Mouse (Mus musculus): ENCODE measurements at regions not wholly inside any gene's neighbourhood (a gene's known extent, or its start where the extent isn't known, plus 50 kb on each side); places are given as distances from the start of the nearest gene placed in this dataset.

DNA sequence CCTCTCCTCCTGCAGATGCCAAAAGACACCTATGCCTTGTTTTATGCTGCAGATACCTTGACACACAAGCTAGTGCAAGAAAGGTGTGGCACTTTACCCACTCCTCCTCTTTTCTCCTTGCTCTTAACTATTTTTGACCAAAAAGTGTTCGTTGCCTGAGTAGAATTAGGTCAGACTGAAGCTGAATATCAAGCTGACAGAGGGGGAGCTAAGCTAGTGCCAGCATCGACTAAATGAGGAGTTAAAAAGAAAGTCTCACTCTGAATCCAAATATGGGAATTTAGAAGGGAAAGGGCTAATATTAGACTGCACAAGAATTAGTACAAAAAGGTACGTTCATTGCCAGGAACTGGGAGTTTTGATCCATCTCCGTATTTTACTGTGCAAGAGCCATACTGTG, 241.2 kb downstream of the Cog6 start:
- H3K4me1 ChIP-seq (ENCODE audit: control insufficient read depth, insufficient read depth, low read length) = no peaks in the 10 kb centered on the region
- TF ChIP-seq CTCF (IDR thresholded peaks at IDR 0.05; ENCODE audit: low read depth, low read length) (no peak), POLR2A (IDR thresholded peaks at IDR 0.05; ENCODE audit: borderline replicate concordance, low read depth, low read length) (no peak)
- no peak overlapping the region for H3K4me3 ChIP-seq (ENCODE audit: insufficient read depth, low read length)
- no peak overlapping the region for H3K27ac ChIP-seq (ENCODE audit: insufficient read depth, low read depth, low read length)

DNA sequence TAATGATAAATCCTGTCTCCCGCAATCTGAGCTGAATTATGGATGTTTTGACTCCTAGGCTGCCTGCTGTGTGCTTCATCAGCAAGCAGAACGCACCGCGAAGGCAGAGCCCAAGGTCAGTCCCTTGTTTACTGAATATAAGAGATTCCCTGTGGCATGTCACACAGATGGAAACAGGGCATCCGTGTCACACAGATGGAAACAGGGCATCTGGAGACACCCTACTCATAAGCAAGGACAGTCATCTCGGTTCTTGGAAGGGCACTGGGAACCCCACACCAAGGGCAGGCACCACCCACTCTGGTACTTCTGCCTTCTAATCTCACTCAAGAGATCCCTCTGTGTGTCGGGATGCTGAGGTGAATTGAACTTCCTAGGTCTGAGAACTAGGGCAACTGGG, 241.9 kb downstream of the Cog6 start:
- TF ChIP-seq POLR2A (IDR thresholded peaks at IDR 0.05; ENCODE audit: borderline replicate concordance, low read depth, low read length) (no peak), CTCF (IDR thresholded peaks at IDR 0.05; ENCODE audit: low read depth, low read length) (no peak)
- no peak overlapping the region for H3K4me3 ChIP-seq (ENCODE audit: insufficient read depth, low read length)
- H3K4me1 ChIP-seq (ENCODE audit: control insufficient read depth, insufficient read depth, low read length) = no peaks in the 10 kb centered on the region
- no peak overlapping the region for H3K27ac ChIP-seq (ENCODE audit: insufficient read depth, low read depth, low read length)

DNA sequence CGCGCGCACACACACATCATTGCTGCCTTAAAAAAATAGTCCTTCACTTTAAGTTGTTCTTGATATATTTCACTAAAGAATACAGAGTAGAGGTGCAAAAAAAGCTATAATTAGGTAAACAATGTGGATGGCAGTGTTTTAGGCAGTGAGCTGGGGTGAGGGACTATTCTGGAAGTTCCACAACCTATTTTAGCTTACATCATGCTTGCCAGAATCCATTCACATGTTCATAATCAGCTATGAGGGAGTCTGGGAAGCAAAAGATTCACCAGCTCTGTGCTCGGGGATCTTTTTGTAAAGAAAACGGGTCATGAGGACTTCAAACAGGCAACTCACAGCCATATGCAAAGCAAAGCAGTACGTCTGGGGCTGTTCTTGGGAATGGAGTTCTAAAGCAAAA, 242.3 kb downstream of the Cog6 start:
- Histone ChIP-seq H3K4me3 (ENCODE audit: insufficient read depth, low read length) (no peak overlapping the region), H3K27ac (ENCODE audit: insufficient read depth, low read depth, low read length) (no peak overlapping the region)

DNA sequence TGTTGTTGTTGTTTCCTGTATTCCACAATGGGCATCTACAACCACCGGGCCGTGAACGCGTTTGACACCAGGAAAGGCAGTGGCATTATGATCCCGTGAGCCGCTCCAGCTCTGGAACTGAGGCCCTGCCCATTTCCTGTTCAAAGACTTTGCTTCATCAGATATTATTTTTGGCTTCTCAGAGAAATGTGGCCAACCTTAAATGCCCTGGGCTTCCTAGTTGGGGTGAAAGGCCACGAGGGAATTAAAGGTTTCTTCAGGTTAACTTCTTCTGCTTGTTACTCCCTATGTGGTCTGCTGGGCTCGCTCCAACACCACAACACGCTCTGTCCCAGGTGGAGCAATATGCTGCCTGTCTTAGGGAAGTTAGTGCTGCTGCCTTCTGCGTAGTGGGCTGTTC, 249.8 kb downstream of the Cog6 start:
- Histone ChIP-seq H3K4me3 (ENCODE audit: insufficient read depth, low read length) (no peak overlapping the region), H3K4me1 (ENCODE audit: control insufficient read depth, insufficient read depth, low read length) (no peaks in the 10 kb centered on the region), H3K27ac (ENCODE audit: insufficient read depth, low read depth, low read length) (no peak overlapping the region)
- TF ChIP-seq CTCF (IDR thresholded peaks at IDR 0.05; ENCODE audit: low read depth, low read length) = no peak
- no peak for TF ChIP-seq POLR2A (IDR thresholded peaks at IDR 0.05; ENCODE audit: borderline replicate concordance, low read depth, low read length)

More for the DNA sequence above, 242.3 kb downstream of the Cog6 start:
- no peaks in the 10 kb centered on the region for H3K4me1 ChIP-seq (ENCODE audit: control insufficient read depth, insufficient read depth, low read length)
- TF ChIP-seq POLR2A (IDR thresholded peaks at IDR 0.05; ENCODE audit: borderline replicate concordance, low read depth, low read length) (no peak), CTCF (IDR thresholded peaks at IDR 0.05; ENCODE audit: low read depth, low read length) (no peak)

DNA sequence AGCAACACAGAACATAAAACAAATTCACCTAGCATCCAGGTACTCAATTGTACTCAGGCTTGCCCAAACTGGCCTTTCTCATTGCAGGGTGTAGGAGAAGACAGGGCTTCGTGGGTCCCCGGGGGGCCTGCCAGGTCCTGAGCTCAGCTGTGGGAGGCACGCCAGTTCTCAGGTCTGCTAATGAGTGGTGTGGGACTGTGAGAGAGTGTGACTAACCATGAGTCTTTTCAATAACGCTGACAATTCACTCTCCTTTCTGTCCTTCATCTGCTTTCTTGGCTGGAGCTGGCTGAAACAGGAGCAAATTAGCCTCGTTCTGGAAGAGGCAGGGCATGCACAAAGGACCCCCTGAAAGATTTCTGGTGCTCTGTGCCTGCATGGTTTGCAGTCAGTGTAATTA, 250.2 kb downstream of the Cog6 start:
- H3K4me1 ChIP-seq (ENCODE audit: control insufficient read depth, insufficient read depth, low read length) = no peaks in the 10 kb centered on the region
- TF ChIP-seq CTCF (IDR thresholded peaks at IDR 0.05; ENCODE audit: low read depth, low read length) (no peak), POLR2A (IDR thresholded peaks at IDR 0.05; ENCODE audit: borderline replicate concordance, low read depth, low read length) (no peak)
- H3K4me3 ChIP-seq (ENCODE audit: insufficient read depth, low read length) = no peak overlapping the region
- no peak overlapping the region for H3K27ac ChIP-seq (ENCODE audit: insufficient read depth, low read depth, low read length)

DNA sequence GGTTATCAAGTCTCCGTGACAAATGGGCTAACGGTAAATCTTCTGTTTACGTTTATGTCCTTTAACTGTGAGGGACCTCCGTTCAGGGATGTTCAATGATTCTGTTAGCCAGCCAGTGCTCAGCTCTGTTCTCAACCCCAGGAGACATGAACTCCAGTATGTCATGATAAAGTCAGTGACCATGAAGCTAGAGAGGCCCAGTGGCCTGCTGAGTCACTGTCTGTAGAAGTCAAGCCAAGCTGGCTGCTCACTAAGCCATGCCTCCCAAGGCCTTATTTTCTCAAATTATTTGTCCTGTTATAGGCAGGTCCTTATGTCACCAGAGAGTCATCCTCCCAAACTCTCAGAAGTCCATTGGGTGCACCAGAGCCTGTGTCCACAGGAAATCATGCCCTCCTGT, 252.9 kb downstream of the Cog6 start:
- no peak overlapping the region for H3K27ac ChIP-seq (ENCODE audit: insufficient read depth, low read depth, low read length)
- no peak overlapping the region for H3K4me3 ChIP-seq (ENCODE audit: insufficient read depth, low read length)
- H3K4me1 ChIP-seq (ENCODE audit: control insufficient read depth, insufficient read depth, low read length) = no peaks in the 10 kb centered on the region
- TF ChIP-seq CTCF (IDR thresholded peaks at IDR 0.05; ENCODE audit: low read depth, low read length) (no peak), POLR2A (IDR thresholded peaks at IDR 0.05; ENCODE audit: borderline replicate concordance, low read depth, low read length) (no peak)

DNA sequence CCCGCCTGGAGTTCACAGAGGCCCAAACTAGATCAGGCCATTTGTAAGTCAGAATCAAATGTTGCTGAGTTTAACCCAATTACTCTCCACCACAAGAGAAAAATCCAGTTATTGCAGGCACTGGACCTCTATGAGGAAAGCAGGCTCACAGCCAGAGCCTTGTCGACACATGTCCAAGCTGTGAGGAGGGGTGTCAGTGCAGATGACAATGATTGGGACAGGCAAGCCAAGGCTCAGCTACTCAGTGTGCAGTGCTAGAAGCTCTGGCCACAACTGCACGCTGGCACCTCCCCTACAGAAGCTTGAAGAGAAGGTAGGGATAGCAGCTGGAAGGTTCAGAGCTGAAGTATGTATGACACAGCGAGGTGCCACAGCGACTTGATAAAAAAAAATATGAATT, 253.4 kb downstream of the Cog6 start:
- Histone ChIP-seq H3K27ac (ENCODE audit: insufficient read depth, low read depth, low read length) (no peak overlapping the region), H3K4me3 (ENCODE audit: insufficient read depth, low read length) (no peak overlapping the region), H3K4me1 (ENCODE audit: control insufficient read depth, insufficient read depth, low read length) (no peaks in the 10 kb centered on the region)
- no peak for TF ChIP-seq POLR2A (IDR thresholded peaks at IDR 0.05; ENCODE audit: borderline replicate concordance, low read depth, low read length)
- TF ChIP-seq CTCF (IDR thresholded peaks at IDR 0.05; ENCODE audit: low read depth, low read length) = no peak

DNA sequence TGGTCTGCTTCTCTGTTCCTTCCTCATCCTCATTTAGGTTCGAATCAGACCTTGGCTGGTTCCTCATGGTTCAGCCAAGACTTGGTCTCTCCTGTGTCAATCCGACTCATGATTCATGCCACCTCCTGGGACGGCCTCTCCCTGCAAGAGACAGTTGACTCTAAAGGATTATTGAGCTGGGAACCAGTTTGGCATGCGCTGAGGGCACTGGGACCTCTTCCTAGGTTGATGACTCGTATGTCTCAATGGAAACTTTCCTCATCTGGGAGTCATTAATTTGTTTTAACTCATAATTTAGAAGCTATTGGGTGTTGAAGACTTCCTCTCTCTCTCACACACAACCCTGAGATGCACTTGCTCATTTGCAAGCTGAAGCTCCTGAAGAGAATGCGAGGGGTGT, 254.5 kb downstream of the Cog6 start:
- no peaks in the 10 kb centered on the region for H3K4me1 ChIP-seq (ENCODE audit: control insufficient read depth, insufficient read depth, low read length)
- TF ChIP-seq POLR2A (IDR thresholded peaks at IDR 0.05; ENCODE audit: borderline replicate concordance, low read depth, low read length) = no peak
- TF ChIP-seq CTCF (IDR thresholded peaks at IDR 0.05; ENCODE audit: low read depth, low read length) = no peak
- no peak overlapping the region for H3K27ac ChIP-seq (ENCODE audit: insufficient read depth, low read depth, low read length)
- H3K4me3 ChIP-seq (ENCODE audit: insufficient read depth, low read length) = no peak overlapping the region

DNA sequence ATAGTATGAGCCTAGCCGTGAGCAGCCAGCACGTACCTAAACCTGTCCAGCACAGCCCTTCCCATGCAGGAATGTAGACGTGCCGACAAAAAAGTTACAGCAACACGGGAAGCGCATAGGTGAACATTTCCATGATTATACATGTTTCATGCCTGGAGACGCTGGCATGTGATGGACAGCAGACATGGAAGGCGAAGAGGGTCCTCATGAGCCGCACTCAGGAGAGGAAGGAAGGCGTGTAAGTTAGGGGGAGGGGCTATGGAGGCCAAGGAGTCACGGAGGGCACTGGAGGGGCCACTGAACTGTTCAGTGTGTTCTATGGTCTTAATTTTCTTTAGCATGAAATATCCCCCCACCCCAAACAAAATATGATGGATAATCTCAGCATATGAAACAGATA, 257.2 kb downstream of the Cog6 start:
- TF ChIP-seq CTCF (IDR thresholded peaks at IDR 0.05; ENCODE audit: low read depth, low read length) = no peak
- TF ChIP-seq POLR2A (IDR thresholded peaks at IDR 0.05; ENCODE audit: borderline replicate concordance, low read depth, low read length) = no peak
- H3K4me1 ChIP-seq (ENCODE audit: control insufficient read depth, insufficient read depth, low read length) = no peaks in the 10 kb centered on the region
- H3K27ac ChIP-seq (ENCODE audit: insufficient read depth, low read depth, low read length) = no peak overlapping the region
- no peak overlapping the region for H3K4me3 ChIP-seq (ENCODE audit: insufficient read depth, low read length)

DNA sequence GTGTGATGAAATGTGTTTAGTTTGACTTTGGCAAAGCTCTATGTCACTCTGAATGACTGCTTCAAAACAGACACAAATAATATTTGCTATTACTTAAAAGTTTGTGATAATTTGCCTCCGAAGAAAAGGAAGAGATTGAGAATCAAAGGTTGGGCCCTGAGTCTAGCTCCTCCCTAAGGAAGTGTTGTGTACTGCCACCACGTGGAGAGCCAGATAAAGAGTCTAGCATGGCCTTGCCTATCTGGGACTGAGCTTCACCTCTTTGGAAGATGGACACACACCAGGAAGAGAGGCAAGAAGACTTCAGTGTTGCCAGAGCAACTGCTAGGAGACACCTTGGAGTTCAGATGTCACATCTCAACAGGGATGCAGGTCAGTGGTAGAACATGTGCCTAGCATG, 258.5 kb downstream of the Cog6 start:
- H3K4me1 ChIP-seq (ENCODE audit: control insufficient read depth, insufficient read depth, low read length) = no peaks in the 10 kb centered on the region
- no peak overlapping the region for H3K27ac ChIP-seq (ENCODE audit: insufficient read depth, low read depth, low read length)
- H3K4me3 ChIP-seq (ENCODE audit: insufficient read depth, low read length) = no peak overlapping the region
- TF ChIP-seq POLR2A (IDR thresholded peaks at IDR 0.05; ENCODE audit: borderline replicate concordance, low read depth, low read length) (no peak), CTCF (IDR thresholded peaks at IDR 0.05; ENCODE audit: low read depth, low read length) (no peak)

DNA sequence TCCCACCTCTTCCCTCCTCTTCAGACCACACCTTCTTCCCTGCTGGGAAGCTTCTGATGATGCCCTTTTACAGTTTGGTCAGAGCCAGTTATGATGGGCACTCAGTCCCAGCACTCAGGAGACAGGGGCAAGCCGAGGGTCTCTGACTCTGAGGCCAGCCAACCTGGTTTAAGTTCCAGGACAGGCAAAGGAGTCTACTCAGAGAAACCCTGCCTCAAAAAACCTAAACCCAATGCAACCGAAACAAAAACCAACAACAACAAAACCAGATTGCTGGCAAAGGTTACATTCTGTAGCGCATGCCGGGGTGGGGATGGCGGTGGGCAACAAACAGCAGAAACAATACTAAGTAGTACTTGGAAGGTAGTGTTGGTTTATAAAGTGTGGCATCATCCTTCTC, 260.2 kb downstream of the Cog6 start:
- no peaks in the 10 kb centered on the region for H3K4me1 ChIP-seq (ENCODE audit: control insufficient read depth, insufficient read depth, low read length)
- no peak overlapping the region for H3K27ac ChIP-seq (ENCODE audit: insufficient read depth, low read depth, low read length)
- H3K4me3 ChIP-seq (ENCODE audit: insufficient read depth, low read length) = no peak overlapping the region
- TF ChIP-seq POLR2A (IDR thresholded peaks at IDR 0.05; ENCODE audit: borderline replicate concordance, low read depth, low read length) (no peak), CTCF (IDR thresholded peaks at IDR 0.05; ENCODE audit: low read depth, low read length) (no peak)

All from bone marrow macrophage, adult 2 months (primary cell).